Mouse (Mus musculus): ENCODE measurements at regions not wholly inside any gene's neighbourhood (a gene's known extent, or its start where the extent isn't known, plus 50 kb on each side); places are given as distances from the start of the nearest gene placed in this dataset.

- no peak for DNase-seq (ENCODE audit: low read depth, low spot score)
Measured at GRCm38 (mm10) chr13:29136231-29136630, 182.7 kb upstream of the Sox4 start.

DNA sequence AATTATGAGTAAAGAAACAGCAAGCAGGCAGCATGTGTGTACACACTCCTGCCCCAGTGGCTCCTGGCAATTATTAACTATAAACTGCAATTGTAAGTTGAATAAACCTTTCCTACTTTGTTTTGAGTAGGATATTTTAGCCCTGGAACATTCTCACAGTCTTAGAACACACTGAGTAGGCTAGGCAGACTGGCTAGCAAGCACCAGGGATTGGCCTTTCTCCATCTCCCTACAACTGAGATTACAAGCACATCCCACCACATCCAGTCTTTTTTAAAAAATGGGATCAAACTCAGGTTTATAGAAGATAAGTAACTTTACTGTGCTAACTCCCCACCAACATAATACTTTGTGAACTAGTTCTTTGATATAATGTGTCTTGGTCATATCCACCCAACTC, 174.0 kb upstream of the Sox4 start:
- no peak for DNase-seq (ENCODE audit: low read depth, low spot score)

DNA sequence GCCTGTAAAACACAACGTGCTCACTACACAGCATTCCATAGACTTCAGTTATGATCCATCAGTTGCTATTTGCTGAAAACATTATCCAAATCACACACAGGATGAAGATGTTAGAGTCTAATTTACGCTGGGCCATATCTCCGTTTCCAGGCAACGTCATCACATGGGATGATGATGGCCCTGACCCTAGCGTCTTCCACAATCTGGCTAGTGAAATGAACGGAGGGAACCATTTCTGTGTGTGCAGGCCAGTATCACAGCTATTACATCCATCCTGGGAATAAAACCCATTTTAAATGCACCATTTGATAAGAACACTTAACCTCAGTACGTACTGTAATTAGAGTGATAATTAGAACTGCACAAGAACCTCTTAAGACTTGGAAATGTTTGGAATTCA, 170.0 kb upstream of the Sox4 start:
- DNase-seq (ENCODE audit: low read depth, low spot score) = no peak

- no peak for DNase-seq (ENCODE audit: low read depth, low spot score)
Measured at GRCm38 (mm10) chr13:29121121-29121520, 167.6 kb upstream of the Sox4 start.

DNA sequence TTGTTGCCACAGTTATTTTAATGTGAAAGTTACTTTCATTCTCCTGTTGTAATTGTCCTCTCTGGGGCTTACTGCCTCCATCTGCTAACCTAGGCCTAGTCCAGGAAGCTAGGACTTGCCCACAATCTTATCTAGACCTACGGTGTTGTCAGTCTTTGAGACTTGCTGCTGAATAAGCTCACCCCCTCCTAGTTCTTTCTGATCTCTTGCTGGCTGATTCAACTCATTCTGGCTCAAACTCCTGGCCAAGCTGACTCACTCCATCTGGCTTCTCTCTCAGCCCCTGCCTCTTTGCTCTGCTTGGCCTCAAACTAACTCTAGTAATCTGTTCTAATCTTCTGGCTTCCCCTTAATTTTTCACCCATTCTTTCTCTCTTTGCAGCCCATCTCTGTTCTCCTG, 165.8 kb upstream of the Sox4 start:
- DNase-seq (ENCODE audit: low read depth, low spot score) = no peak

DNA sequence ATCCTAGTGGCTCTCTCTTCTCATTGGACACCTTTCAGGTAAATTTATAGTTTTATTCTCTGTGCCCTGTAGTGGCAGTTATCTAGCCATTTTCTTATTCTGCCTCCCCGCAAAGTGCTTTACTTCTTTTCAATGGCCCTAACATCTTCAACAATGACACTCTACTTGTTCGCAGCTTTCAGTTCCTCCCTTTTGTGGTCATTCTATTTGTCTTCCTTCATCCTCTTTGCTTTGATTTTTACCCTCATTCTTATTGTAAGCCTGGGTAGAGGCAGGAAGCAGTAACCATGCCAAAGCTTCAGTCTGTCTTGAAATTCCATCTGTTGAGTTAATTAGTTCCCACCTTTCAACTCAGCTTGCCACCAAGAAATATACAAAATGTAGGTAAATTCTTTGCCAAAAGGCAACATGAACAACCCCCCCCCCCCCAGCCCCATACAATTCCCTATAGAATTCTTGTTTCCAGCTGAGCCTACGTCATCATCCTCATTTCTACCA, 161.5 kb upstream of the Sox4 start:
- DNase-seq (ENCODE audit: low read depth, low spot score) = no peak

DNA sequence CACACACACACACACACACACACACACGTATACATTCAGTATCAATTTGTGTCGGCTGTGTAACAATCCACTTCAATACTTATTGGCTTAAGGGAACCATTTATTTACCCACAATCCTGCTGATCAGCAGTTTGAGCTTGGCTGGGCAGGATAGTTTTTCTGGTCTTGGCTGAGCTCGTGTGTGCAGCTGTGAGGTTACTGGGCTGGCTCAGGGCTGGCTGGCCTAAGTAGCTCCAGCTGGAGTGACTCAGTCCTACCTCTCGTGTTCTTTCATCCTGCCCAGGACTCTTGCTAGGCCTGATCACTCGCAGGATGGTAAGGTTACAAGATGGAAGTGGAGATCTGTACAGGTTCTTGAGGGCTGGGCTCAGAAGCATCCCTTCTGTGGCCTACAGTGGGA, 156.6 kb upstream of the Sox4 start:
- DNase-seq (ENCODE audit: low read depth, low spot score) = no peak

DNA sequence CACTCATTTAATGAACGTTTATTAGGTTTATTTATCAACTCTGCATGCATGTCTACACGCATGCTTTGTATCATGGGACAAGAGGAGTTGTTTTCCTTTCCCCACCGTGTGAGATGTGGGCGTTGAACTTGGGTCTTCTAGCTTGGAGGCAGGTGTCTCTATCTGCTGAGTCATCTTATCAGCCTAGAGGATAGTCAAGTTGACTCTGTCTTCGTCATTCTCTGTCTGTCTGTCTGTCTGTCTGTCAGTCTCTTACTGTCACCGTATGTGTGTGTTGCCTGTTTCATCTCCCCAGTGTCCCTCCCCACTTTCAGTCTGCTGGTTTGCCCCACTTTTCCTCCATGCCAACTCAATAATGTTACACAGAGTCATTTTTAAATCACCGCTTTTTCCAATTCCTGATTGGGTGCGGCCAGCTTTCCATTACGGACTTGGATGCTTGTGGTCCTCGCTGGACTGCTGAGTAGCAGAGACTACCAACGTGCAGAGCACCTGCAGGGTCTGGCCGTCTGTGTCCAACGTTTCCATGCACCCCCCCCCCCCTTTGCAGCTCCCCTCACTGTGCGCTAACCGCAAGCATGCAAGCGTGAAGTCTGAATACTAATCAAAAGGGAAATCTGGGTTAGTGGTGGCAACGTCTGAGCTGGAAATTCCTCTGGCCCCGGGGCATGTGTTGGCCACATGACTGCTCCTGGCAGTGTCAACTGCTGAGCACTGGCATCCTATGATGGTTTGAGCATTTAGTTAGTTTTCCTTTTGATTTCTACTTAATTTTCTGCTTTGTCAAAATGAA, 155.7 kb upstream of the Sox4 start:
- DNase-seq (ENCODE audit: low read depth, low spot score) = no peak

DNA sequence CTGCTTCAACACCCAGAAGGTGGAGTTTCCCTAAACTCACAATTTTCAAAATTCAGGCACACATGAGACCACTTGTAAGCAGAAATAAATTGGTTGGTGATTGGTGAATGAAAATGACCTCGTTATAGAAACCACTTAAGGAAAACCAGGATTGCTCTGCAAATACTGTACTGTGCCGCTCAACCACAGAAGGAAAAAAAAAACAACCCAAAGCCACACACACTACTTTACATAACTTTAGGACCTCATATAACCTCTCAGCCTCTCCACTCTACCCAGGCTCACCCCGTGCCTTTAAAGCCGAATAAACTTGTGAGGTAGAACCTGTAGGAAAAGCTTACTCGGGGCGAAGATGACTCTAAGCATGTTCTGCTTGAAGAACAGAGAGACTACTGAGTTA, 154.7 kb upstream of the Sox4 start:
- DNase-seq (ENCODE audit: low read depth, low spot score) = no peak

DNA sequence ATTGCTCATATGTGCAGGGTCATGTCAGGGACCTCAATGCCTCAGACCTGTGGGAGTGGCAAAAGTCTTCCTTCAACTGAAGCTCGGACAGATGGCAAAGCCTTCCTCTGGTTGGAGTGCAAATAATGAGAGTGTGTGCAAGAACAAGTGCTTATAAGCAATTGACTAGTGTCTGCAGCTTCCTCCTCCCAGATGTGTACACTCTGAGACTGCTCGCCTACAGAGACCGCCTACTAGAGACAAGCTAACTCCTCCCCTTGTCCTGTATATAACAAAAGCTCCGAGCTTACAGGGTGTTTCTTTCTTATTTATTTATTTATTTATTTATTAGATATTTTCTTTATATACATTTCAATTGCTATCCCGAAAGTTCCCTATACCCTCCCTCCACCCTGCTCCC, 138.7 kb upstream of the Sox4 start:
- no peak for DNase-seq (ENCODE audit: low read depth, low spot score)

DNA sequence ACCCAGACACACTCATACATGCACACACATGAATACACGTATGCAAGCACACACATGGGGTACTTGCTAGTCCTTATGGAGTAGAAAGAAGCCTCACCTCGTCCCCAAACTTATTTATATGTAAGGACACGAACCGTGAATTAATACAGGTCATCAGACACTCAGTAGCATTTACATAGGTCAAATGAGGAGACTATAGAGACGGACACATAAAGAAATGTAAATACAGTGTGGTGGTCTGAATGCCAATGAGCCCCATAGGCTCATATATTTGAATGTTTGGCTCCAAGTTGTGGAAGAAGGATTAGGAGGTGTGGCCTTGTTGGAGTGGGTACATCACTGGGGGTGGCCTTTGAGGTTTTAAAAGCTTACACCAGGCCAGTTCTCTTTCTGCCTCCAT, 133.3 kb upstream of the Sox4 start:
- DNase-seq (ENCODE audit: low read depth, low spot score) = no peak

DNA sequence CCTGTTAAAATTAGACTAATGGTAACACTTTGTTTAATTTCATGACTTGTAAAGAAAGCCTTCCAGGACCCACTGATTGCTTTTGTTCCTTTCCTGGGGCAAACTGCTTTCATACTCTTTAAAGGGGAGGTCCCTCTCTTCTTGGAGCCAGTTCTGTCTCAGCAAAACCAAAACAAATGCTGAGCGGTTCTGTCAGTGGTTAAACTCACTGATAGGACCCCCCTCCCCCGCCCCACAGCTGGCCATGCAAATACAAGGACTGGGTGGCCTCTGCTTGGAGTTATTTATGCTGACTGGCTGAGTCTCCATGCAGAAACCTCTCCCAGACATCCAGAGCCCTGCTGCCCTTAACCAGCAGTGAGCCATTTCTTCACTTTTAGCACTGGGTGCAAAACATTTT, 127.6 kb upstream of the Sox4 start:
- no peak for DNase-seq (ENCODE audit: low read depth, low spot score)

DNA sequence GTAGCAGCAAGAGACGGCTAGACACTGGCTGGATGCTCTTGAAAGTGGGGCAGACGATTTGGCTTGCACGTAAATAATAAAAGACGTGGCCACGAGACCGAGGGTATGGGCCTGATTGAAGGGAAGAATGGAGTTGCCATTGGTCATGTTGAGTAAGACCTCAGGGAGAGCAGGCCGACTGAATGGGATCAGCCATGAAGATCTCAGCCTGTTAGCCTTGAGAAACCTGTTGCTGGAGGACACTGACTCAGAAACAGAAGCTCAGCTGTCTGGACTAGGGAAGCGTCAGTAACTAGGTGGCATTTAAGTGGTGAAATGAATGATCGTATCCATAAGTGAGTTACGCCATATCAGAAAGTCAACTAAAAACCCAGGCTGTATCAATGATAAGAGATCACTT, 126.3 kb upstream of the Sox4 start:
- DNase-seq (ENCODE audit: low read depth, low spot score) = no peak

DNA sequence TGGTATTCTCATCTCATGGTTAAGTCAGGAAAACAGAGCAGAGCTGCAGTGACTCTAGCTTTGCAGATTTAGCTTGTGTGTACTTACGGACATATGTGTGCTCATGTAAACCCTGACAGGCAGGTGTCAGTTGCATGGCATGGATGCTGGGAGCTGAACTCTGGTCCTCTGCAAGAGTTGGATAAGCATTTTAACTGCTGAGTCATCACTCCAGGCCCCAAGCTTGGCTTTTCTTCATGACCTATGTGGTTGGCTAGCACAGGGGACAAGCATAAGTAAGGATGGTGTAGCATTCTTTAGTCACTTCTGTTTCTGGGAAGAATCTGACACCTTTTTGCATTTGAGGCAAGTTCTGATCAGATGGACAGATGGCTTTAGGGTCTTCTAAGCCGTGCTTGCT, 120.1 kb upstream of the Sox4 start:
- no peak for DNase-seq (ENCODE audit: low read depth, low spot score)

DNA sequence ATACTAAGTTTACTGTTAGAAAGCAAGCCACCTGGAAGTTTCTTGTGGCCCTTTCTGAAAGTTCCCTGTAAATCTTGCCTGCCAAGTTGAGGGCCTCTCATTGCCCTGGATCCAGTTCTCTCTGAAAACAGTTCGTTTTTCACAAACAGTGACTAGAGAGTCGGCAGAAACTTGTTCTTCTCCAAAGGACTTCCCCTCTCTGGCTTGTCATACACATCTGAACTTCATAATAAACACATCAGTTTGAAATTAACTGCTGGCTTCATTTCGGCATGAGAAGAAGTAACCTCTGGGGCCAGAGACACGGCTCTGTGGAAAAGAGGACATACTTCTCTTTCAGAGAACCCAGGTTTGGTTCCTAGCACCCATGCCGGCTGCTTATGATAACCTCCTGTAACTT, 110.4 kb upstream of the Sox4 start:
- no peak for DNase-seq (ENCODE audit: low read depth, low spot score)

- DNase-seq (ENCODE audit: low read depth, low spot score) = no peak
Measured at GRCm38 (mm10) chr13:29058685-29059084, 105.2 kb upstream of the Sox4 start.

DNA sequence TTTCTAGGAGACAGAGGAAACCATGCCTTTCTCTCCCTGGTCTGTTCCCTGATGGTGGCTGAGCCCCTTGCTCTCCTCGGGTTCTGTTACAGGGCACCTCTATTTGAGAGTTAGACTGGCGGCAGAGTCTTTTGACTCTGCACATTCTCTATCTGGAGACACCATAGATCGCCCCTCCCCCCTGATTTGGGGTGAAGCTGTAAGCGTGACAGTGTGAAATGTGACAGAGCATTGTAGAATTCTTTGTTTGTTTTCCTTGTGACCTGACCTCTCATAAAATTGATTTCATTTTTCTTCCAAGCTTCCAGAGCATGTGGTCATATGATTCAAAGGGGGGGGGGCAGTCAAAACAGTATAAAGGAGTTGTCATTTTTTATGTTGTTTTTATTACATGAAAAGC, 96.2 kb upstream of the Sox4 start:
- no peak for DNase-seq (ENCODE audit: low read depth, low spot score)

- no peak for DNase-seq (ENCODE audit: low read depth, low spot score)
Measured at GRCm38 (mm10) chr13:29048990-29049576, 95.6 kb upstream of the Sox4 start.

DNA sequence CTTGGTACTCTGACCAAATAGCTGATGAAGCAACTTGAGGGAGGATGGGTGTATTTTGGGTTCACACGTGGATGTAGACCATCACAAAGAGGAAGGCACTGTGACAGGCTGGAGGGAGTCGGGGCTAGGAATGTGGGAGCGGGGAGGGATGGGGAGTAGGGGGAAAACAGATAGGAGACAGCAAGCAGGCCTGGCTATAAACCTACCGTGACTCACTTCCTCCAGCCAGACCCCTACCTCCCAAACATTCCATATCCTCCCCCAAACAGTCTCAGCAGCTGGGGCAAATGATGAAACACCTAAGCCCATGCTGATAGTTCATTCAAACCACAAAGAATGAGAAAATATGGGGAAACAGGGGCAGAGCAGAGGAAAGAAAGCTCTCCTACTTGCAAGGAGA, 91.1 kb upstream of the Sox4 start:
- no peak for DNase-seq (ENCODE audit: low read depth, low spot score)

GRCm38 (mm10) chr13:29040331-29040730, 86.8 kb upstream of the Sox4 start:
- DNase-seq (ENCODE audit: low read depth, low spot score) = no peak

DNA sequence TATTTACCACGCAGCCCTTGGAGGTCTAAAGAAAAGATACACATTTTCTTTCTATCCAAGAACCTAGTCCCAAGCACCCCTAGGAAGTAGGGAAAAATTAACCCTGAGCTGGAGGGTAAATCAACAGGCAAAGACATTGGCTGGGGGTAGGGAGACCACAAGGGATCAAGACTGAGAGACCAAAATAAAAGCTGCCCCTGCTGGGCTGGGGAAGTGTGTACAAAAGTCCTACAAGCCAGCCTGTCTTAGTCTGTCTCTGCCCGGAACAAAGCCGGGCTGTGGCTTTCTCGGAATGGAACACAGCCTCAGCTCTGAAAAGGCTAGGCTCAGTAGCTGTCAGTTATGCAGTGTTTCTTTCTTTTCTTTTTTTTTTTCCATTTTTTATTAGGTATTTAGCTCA, 81.4 kb upstream of the Sox4 start:
- peak; percentile 11 for DNase-seq (ENCODE audit: low read depth, low spot score)

GRCm38 (mm10) chr13:29034444-29034843, 80.9 kb upstream of the Sox4 start:
- DNase-seq (ENCODE audit: low read depth, low spot score) = no peak

- DNase-seq (ENCODE audit: low read depth, low spot score) = no peak
Measured at GRCm38 (mm10) chr13:29027146-29027545, 73.6 kb upstream of the Sox4 start.

- DNase-seq (ENCODE audit: low read depth, low spot score) = no peak
Measured at GRCm38 (mm10) chr13:29023486-29023885, 70.0 kb upstream of the Sox4 start.
